Mouse (Mus musculus) forebrain, embryonic 14.5 days (tissue): ENCODE data around the gene Gramd4. TPM values are rescaled to one million over a fixed set of nuclear protein-coding genes. Genes with fewer than 3 reads are reported as not detected.
"Not testable (repeated sequence)": the region's sequence is repeated elsewhere in the genome, so short reads cannot be mapped to it uniquely, and the experiment has no call there.

Experiments used
- ATAC-seq: fragments of 200-750 bp; cut with Nextera tagmentation; 2 replicates; pipeline ENCODE4 v1.8.0; 2017; ENCODE audit warnings: mild to moderate bottlenecking, moderate library complexity
- DNase-seq: peaks from one replicate; pipeline ENCODE4 v3.0.0-alpha.2; 2015; ENCODE audit warnings: low spot score
- H3K27ac ChIP-seq: fragments of 300-500 bp; sonication (generic); 2 replicates; pipeline ENCODE4 v1.5.1; 2014; ENCODE audit warnings: low read depth, mild to moderate bottlenecking, control low read depth, low read length, moderate library complexity
- H3K27me3 ChIP-seq: fragments of 300-500 bp; sonication (generic); replicated peaks from 2 replicates; pipeline ENCODE4 v1.6.1; 2014; ENCODE audit warnings: low read length, control low read depth, mixed read lengths; ENCODE audit not compliant: control insufficient read depth, insufficient read depth
- H3K36me3 ChIP-seq: fragments of 300-500 bp; sonication (generic); 2 replicates; pipeline ENCODE4 v1.6.1; 2014; ENCODE audit warnings: low read length, control low read depth; ENCODE audit not compliant: control insufficient read depth, insufficient read depth
- H3K4me1 ChIP-seq: fragments of 300-500 bp; sonication (generic); 2 replicates; pipeline ENCODE4 v1.6.1; 2014; ENCODE audit warnings: antibody characterized with exemption, low read length, control low read depth; ENCODE audit not compliant: control insufficient read depth, insufficient read depth
- H3K4me2 ChIP-seq: fragments of 300-500 bp; sonication (generic); 2 replicates; pipeline ENCODE4 v1.6.1; 2014; ENCODE audit warnings: mild to moderate bottlenecking, control low read depth, low read length
- H3K4me3 ChIP-seq: fragments of 300-500 bp; sonication (generic); 2 replicates; pipeline ENCODE4 v1.5.1; 2014; ENCODE audit warnings: low read depth, low read length, control low read depth
- H3K9ac ChIP-seq: fragments of 300-500 bp; sonication (generic); 2 replicates; pipeline ENCODE4 v1.6.1; 2014; ENCODE audit warnings: mild to moderate bottlenecking, low read length, control low read depth, moderate library complexity
- H3K9me3 ChIP-seq: fragments of 300-500 bp; sonication (generic); replicated peaks from 2 replicates; pipeline ENCODE4 v1.6.1; 2016; ENCODE audit warnings: low read length, control low read depth, mixed read lengths; ENCODE audit not compliant: control insufficient read depth
- WGBS: fragments of 180-500 bp; shearing (Covaris S2); extraction: QIAGEN DNeasy Blood & Tissue Kit; methylation state at CpG from one replicate; pipeline ENCODE4 v1.1.7; 2014; 5-methylcytosine and 5-hydroxymethylcytosine counted together
- polyA plus RNA-seq: library from polyadenylated mRNA; unstranded; fragments of >200 nt; fragmentation: Nextera tagmentation; extraction: Ambion mirVana; gene quantifications from 2 replicates; pipeline ENCODE4 v1.2.1, GENCODE M21; 2014

Gramd4 gene
- polyA plus RNA-seq, 1 experiment from 2014 or later = 20.7 TPM

DNA sequence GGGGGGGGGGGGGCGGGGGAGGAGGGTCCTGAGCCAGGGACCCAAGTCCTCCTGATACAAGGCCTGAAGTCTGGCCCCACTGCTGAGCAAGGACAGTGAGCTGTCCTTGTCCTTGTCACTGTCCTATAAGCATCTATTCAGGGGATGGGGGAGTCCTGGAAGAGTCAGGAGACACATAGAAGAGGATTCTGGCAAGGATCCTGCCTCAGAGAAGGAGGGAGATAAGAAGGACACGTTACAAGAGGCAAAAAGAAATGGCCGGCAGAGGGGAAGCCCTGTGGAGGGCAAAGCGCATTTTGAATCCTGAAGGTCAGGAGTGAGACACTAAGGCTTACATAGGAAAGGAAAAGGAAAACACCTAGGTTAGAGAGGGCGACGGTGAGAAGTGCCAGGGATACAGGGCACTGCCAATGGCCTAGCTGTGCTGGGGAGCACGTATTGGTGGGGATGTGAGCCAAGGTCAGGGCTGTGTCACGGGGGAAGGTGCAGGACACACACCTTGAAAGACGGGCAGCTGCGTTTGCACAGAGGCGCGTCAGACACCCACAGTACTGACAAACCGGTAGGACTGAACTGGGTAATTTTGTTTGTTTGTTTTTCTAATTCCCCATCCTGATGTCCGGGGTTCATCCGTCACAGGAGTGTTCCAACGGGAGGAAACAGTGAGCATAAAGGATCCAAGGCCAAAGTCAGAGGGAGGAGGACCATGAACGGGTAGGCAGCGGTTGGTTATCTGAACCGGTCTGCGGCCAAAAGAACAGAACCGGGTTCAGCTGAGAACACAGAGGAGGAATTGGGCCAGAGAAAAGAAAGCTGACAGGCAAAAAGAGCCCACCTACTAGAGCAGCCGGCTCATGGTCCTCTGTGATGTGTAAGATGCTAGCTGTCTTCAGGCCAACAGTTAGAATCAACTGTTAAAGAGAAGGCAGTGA, 119.5 kb downstream of the Gramd4 start:
- WGBS = 91% methylated on average over 21 of the region's 22 CpGs
- no peak overlapping the region for H3K4me2 ChIP-seq
- H3K36me3 ChIP-seq = no peaks in the 10 kb centered on the region
- H3K9ac ChIP-seq = no peak overlapping the region
- H3K4me3 ChIP-seq = no peak overlapping the region
- no peaks in the 10 kb centered on the region for H3K9me3 ChIP-seq
- no peaks in the 10 kb centered on the region for H3K27me3 ChIP-seq
- no peak overlapping the region for H3K27ac ChIP-seq
- DNase-seq (no peak), ATAC-seq (no peak)
- 0 out of 2 replicates have a peak, but pooled peaks cover 2% of the 10 kb centered on the region for H3K4me1 ChIP-seq

DNA sequence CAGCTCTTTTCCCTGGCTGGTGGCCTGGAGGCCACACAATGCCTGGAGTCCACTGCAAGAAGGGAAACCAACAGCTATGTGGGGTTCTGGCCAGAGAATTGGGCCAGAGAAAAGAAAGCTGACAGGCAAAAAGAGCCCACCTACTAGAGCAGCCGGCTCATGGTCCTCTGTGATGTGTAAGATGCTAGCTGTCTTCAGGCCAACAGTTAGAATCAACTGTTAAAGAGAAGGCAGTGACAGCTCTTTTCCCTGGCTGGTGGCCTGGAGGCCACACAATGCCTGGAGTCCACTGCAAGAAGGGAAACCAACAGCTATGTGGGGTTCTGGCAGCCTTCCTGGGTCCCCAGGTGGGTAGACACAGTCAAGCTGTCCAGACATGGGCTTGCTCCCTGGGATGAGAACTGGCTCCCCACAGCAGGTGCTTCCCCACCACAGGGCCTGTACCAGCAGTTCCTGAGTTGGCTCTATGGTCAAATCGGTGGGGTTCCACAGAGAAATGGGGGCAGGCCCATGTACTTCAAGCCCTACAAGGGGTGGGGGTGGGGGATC, 120.3 kb downstream of the Gramd4 start:
- not testable (repeated sequence) for ATAC-seq

GRCm38 (mm10) chr15:86178594-86178993, 121.1 kb downstream of the Gramd4 start:
- Histone ChIP-seq H3K27ac (no peak overlapping the region), H3K36me3 (no peaks in the 10 kb centered on the region), H3K4me2 (no peak overlapping the region), H3K4me3 (no peak overlapping the region), H3K4me1 (0 out of 2 replicates have a peak, but pooled peaks cover 2% of the 10 kb centered on the region), H3K9me3 (no peaks in the 10 kb centered on the region), H3K27me3 (no peaks in the 10 kb centered on the region), H3K9ac (no peak overlapping the region)
- ATAC-seq (no peak), DNase-seq (no peak)
- WGBS = 88% methylated on average over 6 of the region's 6 CpGs

More for the DNA sequence above, 120.3 kb downstream of the Gramd4 start:
- H3K4me3 ChIP-seq, DNase-seq, H3K27me3 ChIP-seq, H3K4me2 ChIP-seq, H3K4me1 ChIP-seq, H3K36me3 ChIP-seq, H3K27ac ChIP-seq, H3K9ac ChIP-seq, H3K9me3 ChIP-seq: not testable (repeated sequence)
- 88% methylated on average over 2 of the region's 2 CpGs for WGBS

GRCm38 (mm10) chr15:86180427-86180826, 122.9 kb downstream of the Gramd4 start:
- no peaks in the 10 kb centered on the region for H3K9me3 ChIP-seq
- no peak overlapping the region for H3K9ac ChIP-seq
- H3K4me3 ChIP-seq = no peak overlapping the region
- no peaks in the 10 kb centered on the region for H3K27me3 ChIP-seq
- no peak overlapping the region for H3K27ac ChIP-seq
- no peak overlapping the region for H3K4me2 ChIP-seq
- H3K4me1 ChIP-seq = peaks cover 4% of the 10 kb centered on the region; the same call in 1 of the 2 replicates
- no peaks in the 10 kb centered on the region for H3K36me3 ChIP-seq
- 88% methylated on average over 4 of the region's 4 CpGs for WGBS
- DNase-seq (no peak), ATAC-seq (no peak)

- not testable (repeated sequence) for H3K36me3 ChIP-seq, H3K27ac ChIP-seq, H3K4me1 ChIP-seq, DNase-seq, ATAC-seq, H3K4me3 ChIP-seq, H3K9ac ChIP-seq, H3K4me2 ChIP-seq, H3K27me3 ChIP-seq, H3K9me3 ChIP-seq
- 89% methylated on average over 3 of the region's 3 CpGs for WGBS
Measured at GRCm38 (mm10) chr15:86181321-86181720, 123.8 kb downstream of the Gramd4 start.

- DNase-seq (no peak), ATAC-seq (no peak)
- H3K36me3 ChIP-seq = no peaks in the 10 kb centered on the region
- no peak overlapping the region for H3K4me2 ChIP-seq
- H3K4me3 ChIP-seq = no peak overlapping the region
- WGBS = 62% methylated on average over 11 of the region's 11 CpGs
- no peak overlapping the region for H3K27ac ChIP-seq
- peaks cover 4% of the 10 kb centered on the region for H3K4me1 ChIP-seq
- no peaks in the 10 kb centered on the region for H3K9me3 ChIP-seq
- H3K9ac ChIP-seq = no peak overlapping the region
- no peaks in the 10 kb centered on the region for H3K27me3 ChIP-seq
Measured at GRCm38 (mm10) chr15:86181941-86182439, 124.5 kb downstream of the Gramd4 start.

DNA sequence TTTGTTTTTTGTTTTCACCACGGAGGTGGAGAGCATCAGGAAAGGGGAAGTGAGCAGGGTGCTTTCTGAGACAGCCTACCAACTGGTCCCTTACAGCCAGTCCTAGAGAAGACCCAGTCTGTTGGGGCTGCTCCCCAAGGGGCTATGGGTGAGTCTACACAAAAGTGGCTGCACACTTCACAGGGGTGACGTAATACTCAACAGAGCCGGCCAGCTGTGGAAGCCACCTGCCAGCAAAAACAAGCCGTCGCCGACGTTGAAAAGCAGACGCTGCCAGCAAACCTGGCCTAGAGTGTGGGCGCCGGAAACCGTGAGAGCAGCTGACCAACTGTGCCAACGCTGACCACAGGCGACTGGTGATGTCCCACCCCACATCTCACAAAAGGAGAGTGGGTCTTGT, 125.2 kb downstream of the Gramd4 start:
- 44% methylated on average over 13 of the region's 13 CpGs for WGBS
- Histone ChIP-seq H3K36me3 (no peaks in the 10 kb centered on the region), H3K9me3 (no peaks in the 10 kb centered on the region), H3K4me2 (no peak overlapping the region), H3K27ac (no peak overlapping the region), H3K4me3 (no peak overlapping the region), H3K27me3 (no peaks in the 10 kb centered on the region), H3K4me1 (peaks cover 4% of the 10 kb centered on the region), H3K9ac (peak overlapping the region; percentile 25; the same call in 1 of the 2 replicates)
- DNase-seq = peak; percentile 35
- peak; percentile 22; the same call in 1 of the 2 replicates for ATAC-seq

- WGBS = 91% methylated on average over 8 of the region's 8 CpGs
- H3K9me3 ChIP-seq = no peaks in the 10 kb centered on the region
- H3K27ac ChIP-seq = no peak overlapping the region
- H3K9ac ChIP-seq = no peak overlapping the region
- DNase-seq (no peak), ATAC-seq (no peak)
- no peaks in the 10 kb centered on the region for H3K36me3 ChIP-seq
- H3K4me3 ChIP-seq = no peak overlapping the region
- H3K4me1 ChIP-seq = peaks cover 4% of the 10 kb centered on the region
- H3K27me3 ChIP-seq = no peaks in the 10 kb centered on the region
- no peak overlapping the region for H3K4me2 ChIP-seq
Measured at GRCm38 (mm10) chr15:86183484-86183883, 126.0 kb downstream of the Gramd4 start.
